Mouse (Mus musculus): Measurements from ENCODE around the gene Trp53tg5.
A peak's percentile ranks its signal among the peaks of the same experiment; 100 is the strongest.

- TF ChIP-seq CTCF (IDR thresholded peaks at IDR 0.05) (peak; percentile 75), EP300 (IDR thresholded peaks at IDR 0.05) (no peak)
These were observed 3.3 kb downstream of the Trp53tg5 start for GRCm38 (mm10) chr2:164470254-164470653.

Measured in lung, postnatal 0 days (tissue).